Mouse (Mus musculus) adrenal gland, postnatal 4 days (tissue): ENCODE data around the gene 5330417C22Rik. TPM values are rescaled to one million over a fixed set of nuclear protein-coding genes. Genes with fewer than 3 reads are reported as not detected.
"Not testable (repeated sequence)": the region's sequence is repeated elsewhere in the genome, so short reads cannot be mapped to it uniquely, and the experiment has no call there.

Experiments used
- DNase-seq, 2 experiments: peaks; one replicate each; pipeline ENCODE4 v3.0.0; 2021 to 2022; ENCODE audit warnings: low spot score in 2 of 2, mixed read lengths in 2 of 2
- long read RNA-seq, 2 experiments: library from polyadenylated mRNA; stranded (forward); transcript quantifications; one replicate each; pipeline ENCODE4 v2.0.0; 2021
- total RNA-seq, 2 experiments: library from RNA; stranded (reverse); gene quantifications; 2 replicates each; pipeline ENCODE4 v1.2.3; 2021

Gene 5330417C22Rik
- 1 to 10 TPM; 3.6 to 8.0 TPM for total RNA-seq
- long read RNA-seq, experiment 1, partial matches to known transcripts = 0 of 1 reads
- long read RNA-seq, experiment 1, other reads (novel, unspliced or antisense) = 1 of 1 reads
- long read RNA-seq, experiment 2, partial matches to known transcripts = 2 of 5 reads
- long read RNA-seq, experiment 2, other reads (novel, unspliced or antisense) = 3 of 5 reads

DNA sequence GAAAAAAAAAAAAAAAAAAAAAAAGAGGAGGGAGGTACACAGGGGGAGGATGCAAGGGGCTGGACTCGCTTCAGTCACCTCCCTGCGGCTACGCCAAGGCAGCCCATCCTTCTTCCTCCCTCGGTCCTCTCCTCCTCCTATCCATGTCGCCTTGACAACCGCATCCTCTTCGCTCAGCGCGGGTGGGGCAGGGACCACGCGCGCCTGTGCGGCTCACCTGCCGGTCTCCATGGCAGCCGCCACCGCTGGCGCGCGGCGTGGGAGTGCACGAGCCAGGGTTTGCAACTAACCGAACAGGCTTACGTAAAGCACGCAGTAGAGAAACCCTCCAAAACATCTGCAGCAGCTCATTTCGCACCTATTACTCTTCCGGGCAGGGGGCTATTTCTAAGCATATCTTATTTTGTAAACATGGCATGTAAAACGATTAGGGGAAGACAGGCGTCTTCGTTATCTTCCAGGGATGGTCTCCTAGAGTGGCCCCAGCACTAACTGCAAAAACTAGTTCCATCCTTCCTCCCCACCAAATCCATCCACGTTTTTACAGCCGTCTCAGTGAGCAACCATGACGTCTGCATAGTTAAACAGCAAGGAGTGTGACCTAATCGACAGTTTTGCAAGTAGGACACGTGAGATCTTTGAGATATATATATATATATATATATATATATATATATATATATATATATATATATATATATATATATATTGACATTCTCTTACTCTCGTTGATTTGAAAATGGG lies at the start of gene 5330417C22Rik:
5330417C22Rik (minus strand) TSS at position 20 of the 744 bp plus-strand sequence.
- no peak for DNase-seq

DNA sequence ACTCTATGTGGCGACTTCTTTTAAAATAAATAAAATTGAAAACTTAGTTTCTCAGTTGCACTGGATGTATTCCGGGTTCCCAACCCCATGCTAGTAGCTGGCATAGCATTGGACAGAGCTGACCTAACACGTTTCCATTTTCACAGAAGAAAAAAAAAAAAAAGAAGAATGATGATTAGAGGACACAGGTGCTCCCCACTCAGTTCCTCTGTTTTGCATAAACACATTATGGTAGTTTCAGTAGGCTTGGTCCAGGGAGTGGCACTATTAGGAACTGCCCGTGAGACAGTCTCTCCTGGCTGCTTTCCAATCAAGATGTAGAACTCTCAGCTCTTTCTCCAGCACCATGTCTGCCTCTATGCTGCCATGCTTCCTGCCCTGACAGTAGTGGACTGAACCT lies 48.2 kb upstream of the 5330417C22Rik start:
- no peak for DNase-seq

DNA sequence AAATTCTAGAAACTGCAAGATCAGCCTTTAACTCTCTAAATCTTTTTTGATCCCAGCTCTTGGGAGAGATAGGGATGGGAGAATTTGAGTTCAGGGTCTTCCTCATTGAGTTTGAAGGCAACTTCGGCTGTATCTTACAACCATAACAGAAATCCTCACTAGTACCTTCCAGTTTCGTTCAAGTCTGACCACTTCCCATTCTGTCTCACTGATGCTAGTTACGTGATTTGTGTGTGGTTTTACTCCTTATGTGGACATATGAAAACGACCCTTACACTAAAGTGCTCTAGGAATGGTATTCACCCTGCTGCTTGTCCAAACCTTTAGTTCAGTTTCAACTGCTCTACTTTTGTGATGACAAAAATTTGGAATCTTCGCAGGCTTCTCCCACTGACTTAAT lies 37.7 kb upstream of the 5330417C22Rik start:
- no peak for DNase-seq

DNA sequence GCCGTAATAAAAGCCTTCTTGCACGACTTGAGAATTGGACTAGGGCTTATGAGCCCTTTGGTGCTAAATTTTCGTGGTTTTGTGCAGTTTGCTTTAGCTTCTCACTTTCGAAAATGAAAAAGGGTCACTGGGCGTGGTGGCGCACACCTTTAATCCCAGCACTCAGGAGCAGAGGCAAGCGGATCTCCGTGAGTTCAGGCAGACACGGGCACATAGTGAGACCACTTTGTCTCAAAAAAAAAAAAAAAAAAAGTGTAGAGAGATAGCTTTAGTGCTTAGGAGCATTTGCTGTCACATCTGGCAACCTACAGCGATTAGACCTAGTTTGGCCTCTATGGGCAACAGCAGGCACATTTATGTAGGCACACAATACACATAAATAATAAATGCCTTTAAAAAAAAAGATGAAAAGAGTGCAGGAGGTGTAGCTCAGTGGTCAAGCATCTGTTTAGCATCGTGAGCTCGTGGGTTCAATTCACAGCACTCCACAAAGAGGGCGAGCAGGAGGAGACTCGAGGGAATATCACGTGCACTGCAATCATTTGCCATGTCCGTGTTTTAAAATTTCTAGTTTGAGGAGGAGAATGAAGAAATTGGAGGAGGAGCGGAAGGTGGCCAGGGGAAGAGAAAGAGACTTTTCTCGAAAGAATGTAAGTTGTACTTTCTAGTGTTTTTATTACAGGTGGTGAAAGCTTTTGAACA lies 36.1 kb upstream of the 5330417C22Rik start:
- DNase-seq = no peak

DNA sequence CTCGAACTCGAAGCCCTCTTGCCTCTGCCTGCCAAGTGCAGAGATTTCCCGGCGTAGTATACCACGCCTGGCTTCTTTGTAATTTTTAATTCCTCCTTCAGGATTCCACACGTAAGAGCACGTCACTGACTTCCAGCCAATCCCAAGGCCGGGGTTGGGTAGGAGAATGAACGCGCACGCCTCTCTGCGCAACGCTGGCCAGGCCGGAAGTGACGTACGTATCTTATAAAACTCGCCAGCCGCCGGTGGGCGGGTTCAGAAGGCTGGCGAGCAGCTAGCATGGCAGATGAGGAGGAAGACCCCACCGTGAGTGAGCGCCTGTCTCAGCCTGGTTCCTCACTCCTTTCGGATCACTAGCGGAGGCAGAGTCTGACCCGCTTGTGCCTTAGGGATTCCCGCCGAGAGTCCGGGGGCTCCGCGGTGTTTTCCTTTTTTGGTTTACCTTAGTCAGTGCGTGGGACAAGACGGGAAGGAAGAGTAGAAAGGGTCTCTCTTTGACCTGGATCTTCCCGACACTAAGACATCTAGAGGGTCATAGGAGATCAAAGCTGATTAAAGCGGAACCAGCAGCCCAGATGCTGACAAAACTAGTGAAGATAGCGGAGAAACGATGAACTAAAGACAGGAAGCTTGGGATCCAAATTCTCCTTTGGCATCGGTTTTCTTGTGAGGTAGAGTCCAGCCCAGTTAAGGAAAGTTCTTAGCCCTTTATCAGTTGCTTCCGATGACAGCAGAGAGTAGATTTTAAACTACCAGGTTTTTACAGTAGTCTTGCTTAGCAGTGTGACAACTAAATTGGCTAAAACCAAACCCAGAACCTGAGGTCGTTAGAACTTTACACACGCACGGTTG lies 35.3 kb upstream of the 5330417C22Rik start, which contains the start of gene Taf13:
Taf13 (plus strand) TSS at position 256 of the 852 bp plus-strand sequence.
- peak; percentile 93 for DNase-seq

DNA sequence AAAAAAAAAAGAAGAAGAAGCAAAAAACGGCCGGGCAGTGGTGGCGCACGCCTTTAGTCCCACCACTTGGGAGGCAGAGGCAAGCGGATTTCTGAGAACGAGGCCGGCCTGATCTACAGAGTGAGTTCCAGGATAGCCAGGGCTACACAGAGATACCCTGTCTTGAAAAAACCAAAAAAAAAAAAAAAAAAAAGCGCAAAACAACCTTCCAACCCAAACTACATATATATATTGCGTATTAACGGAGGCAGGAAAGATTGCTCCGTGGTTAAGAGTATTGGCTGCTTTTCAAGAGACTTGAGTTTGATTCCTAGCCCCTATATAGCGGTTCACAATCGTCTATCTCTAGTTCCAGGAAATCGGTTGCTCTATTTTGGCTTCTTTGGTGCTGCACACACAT lies 34.5 kb upstream of the 5330417C22Rik start:
- DNase-seq = no peak

DNA sequence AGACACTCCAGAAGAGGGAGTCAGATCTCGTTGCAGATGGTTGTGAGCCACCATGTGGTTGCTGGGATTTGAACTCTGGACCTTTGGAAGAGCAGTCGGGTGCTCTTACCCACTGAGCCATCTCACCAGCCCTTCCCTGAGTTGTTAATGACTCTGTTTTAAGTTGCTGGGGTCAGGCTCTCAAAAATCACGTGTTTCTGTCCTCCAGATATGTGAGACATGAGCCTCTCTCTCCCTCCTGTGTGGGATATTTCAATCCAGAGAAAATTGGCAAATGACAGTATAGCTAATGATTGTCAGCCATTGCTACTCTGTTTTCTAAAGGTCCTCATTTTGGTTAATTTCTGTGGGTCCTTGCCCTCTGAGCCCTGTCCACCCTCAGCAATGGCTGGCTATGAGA lies 33.3 kb upstream of the 5330417C22Rik start:
- DNase-seq = not testable (repeated sequence)

DNA sequence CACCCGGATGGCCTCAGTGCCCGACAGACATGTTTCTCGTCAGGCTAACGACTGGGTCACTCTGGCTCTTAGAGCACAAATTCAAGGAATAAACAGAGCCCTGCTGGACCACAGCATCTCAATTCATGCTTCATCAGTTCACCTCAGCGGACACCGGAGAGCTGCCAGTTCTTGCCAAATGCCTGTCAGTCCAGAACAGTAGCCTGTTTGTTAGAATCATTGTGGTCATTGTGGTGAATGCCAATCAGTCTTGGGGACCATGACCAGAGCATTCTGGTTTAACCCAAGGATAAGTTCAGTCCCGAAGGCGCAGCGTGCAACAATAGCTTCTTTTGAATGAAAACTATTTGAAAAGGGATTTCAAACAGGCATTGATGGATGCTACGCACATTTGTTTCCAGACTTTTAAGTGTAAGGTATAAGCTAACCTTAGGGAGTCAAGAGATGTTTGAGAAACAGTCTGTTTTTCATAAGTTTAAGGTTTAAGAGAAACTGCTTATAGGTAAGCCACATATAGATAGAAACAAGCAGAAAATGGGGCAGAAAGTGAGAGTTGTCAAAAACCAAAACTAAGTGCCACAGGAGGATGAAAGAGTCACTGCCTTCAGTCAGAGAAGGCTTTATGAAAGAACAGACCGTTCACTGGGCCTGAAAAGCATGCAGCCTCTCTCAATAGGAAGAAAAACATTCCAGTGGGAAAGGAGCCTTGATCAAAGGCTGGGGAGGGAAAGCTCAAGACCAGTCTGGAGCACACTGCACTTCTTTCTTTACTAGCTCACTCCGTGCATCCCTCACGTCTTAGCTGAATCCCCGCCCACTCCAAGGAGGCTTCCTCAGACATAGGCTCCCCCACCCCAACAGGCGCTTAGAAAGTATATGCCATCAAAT lies 31.9 kb upstream of the 5330417C22Rik start:
- no peak for DNase-seq

DNA sequence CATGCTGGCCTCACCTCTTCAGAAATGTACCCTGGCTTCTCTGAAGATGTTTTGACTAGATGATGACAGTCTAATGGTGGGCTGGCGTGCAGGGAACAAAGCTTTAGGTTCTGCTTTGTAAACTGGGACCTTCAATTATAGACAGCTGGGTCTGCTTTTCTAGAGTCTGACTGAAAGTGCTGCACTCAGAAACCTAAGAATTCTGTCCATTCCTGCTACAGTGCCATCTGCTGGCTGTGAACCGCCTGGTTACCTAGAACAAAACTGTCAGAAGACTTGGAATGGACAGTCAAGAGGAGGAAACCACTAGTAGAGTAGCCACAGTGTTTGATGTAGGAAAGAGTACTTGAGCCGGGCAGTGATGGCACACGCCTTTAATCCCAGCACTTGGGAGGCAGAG lies 27.0 kb upstream of the 5330417C22Rik start:
- peak; percentile 29 to 50 for DNase-seq

DNA sequence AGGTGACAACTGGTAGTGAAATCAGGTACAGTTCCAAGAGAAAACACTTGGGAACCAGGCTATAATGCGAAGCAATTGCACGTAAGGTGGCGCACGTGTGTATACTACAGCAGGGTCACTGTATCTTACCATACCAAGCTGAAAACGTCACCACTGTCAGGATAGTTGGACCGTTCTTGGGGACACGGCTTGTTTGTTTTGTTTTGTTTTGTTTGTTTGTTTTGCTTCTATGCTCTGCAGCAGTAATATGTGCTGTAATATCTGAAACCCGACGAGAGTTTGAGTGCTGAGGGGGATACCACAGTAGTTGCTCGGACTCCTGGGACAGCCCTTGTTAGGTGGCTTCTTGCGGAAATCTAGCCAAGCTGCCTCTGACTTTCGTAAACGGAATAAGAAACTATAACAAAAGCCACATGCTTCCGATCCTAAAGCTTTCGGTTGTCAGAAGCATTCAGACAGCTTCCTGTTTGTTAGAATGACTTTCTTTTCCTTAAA lies 26.5 kb upstream of the 5330417C22Rik start:
- no peak for DNase-seq

DNA sequence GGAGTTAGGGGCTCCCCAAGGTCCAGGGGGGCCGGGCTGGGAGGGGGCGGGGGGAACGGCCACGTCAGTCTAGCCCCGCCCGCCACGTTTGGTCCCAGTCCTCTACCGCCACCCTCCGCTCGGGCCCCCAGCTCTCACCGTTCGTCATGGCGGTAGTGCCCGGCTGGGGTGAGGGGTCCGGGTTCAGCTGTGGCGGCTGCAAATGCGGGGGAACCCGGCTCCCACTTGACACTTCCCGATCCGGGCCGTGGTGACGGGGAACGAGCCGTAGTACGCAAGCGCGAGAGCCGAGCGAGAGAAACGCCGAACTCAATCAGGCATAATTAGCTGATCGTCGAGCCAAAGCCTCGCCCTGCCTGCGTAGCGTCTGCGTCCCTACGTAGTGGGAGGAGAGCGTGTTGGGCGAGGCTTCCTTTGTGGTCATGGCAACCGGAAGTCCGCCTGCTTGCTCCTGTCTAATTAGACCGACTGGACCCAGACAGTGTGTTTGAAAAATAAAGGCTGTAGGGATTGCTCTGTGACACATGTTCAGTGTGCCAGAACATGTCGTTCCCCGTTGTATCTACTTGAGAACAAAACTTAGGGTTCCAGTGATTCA lies 25.9 kb upstream of the 5330417C22Rik start, which contains the start of gene Tmem167b:
Tmem167b (minus strand) TSS at position 334 of the 598 bp plus-strand sequence.
- peak; percentile 75 to 90 for DNase-seq

DNA sequence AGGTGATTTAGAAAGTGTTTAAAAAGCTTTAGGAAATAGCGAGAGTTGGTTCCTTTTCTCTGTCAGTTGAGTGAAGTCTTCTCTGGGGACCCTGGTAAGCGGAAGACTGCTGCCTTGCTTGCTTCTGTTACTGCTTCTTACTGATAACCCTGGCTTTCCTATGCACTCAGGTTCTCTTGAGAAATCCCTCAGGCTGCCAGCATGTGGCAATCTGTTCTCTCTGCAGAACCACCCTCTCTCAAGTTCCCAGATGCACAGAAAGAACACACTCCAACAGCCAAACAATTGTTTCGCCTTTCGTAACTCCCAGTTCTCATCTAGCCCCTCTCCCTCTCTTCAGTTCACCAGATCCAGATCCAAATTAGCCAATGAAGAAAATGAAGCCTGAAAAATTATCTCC lies 21.6 kb upstream of the 5330417C22Rik start:
- DNase-seq = no peak

DNA sequence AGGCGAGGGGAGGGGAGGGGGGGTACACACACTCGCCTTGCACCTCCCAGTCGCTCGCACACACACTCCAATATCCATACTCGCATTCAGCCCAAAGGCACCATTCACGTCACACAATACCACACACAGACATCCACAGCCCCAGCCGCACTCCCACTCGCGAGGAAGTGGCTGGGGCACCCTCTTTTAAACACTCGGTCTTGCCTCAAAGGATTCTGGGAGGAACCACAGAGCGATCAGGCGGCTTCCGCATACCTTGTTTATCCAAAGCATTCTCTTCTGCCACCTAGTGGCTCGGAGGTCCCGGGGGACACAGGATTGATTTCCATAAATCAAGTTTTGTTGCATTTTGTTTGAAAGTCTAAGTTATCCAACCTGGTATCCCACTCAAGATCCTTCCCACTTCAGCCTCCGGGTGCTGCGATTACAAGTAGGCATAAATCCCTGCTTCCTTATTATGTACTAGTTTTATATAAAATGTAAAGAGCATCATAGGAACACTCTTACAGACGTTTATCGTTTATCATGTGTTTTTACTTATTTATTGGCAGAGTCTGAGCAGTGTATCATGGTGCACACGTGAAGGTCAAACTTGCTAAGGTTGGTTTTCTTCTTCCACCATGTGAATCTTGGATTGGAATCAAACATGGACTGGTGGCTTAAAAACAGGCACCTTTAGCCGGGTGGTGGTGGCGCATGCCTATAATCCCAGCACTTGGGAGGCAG lies 18.4 kb upstream of the 5330417C22Rik start:
- peak; percentile 81 to 88 for DNase-seq

DNA sequence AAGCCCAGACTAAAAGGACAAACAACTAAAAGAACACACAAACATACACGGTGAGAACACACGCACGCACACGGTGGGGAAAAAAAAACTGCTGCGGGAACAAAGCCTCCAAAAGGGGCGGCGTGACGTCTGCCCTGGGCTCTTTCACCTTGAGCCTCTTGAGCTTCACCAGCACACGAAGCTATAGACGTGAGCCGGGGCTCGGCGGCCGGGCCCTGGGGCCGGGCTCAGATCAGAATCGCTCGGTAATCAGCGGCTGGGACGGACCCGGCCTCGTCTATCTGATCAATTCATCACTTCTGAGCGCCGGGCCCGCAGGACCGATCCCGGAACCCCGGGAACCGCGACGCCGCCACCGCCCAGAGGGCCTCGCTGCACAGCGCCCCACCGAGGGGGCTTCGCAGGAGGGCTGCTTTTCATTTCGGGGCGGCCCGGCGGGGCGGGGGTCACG lies 17.8 kb upstream of the 5330417C22Rik start:
- DNase-seq = no peak

DNA sequence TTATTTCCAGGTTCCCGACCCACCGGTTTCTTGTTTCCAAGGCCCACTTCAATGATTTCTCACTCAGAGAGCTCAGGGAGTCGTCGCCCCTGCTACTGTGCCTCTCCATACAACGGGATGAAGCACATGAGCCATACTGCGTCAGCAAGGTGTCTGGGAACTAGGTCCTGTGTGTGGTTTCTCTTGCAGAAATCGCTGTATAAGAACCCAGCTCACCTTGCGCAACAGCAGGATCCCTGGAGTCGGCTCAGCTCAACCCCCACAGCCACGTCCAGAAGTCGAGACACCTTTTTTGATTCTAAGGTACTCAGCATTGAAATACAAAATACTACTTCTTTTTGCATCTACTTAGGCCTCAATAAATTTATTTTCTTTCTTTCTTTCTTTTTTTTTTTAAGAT lies 6.0 kb upstream of the 5330417C22Rik start:
- no peak for DNase-seq

DNA sequence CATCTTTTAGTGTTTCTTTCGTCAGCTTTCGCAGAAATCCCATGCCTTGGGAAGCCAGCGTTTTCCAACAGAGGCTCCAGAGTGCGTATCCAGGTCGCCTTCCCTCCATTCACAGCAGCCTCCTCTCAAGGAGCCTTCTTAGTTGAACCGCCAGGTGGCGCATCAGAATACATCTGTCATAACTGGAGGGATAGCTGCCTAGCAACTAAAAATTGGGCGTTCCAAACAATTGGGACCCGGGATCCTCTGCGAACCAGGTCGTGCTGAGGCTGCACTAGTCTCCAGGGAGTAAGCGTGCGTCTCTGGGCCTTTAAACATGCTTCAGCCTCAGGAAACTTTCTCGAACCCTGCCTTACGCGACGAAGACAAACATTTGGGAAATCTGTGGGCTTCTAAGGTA lies 967 bp upstream of the 5330417C22Rik start:
- peak; percentile 45 to 75 for DNase-seq

DNA sequence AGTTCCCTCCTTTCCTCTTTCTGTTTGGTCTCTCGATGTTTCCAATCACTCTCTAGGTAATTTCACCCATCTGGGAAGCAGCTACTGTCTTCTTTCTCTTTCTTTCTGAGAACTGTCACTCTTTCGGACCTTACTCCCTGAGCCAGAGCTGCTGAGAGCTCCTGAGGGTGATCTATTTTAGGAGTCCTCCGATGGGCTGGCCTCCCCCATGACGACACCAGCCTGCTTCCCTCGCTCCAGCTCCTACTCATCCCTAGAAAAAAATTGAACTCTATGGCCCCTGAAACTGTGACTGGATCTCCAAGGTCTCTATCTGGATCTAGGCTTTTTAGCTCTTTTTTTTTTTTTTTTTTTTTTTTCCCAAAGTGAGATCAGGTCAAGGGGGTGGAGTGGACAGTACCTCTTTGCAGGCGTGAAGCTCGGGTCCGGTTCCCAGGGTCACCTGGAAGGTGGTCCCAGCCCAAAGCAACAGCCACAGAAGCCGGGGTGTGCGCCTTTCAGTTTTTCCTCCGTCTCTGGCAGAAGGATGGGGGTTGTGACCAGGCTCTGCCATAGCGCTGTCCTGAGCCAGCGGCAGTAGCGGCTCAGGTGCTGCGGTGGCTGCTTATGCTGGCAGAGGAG lies 330 bp downstream of the 5330417C22Rik start:
- no peak for DNase-seq

DNA sequence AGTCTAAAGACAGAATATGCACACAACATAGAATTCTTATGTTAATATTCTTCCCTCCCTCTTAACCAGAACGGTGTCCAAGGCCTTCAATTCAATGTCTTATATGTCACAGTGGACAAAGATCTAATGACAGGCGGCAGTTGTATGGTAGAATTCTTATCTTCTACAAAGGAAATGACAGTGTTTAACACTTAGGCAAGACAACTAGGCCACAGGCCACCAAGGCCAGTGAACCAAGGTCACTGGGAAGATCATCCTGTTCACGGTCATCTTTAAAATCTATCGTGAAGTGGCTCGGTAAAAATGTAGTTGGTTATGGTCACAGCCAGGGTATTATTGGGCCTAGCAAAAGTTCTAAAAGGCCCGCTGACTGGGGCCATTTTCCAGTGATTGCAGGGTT lies 2.4 kb downstream of the 5330417C22Rik start, which contains the start of gene 1700013F07Rik:
1700013F07Rik (plus strand) TSS at position 200 of the 400 bp plus-strand sequence.
- no peak for DNase-seq
